Mouse (Mus musculus) mesoderm, embryonic 11.5 days (tissue): ENCODE data around the gene Ccdc60.

Experiments
- DNase-seq: peaks from one replicate; pipeline ENCODE4 v3.0.0-alpha.2; 2012; ENCODE audit warnings: low read depth, low spot score

Ccdc60 gene

DNA sequence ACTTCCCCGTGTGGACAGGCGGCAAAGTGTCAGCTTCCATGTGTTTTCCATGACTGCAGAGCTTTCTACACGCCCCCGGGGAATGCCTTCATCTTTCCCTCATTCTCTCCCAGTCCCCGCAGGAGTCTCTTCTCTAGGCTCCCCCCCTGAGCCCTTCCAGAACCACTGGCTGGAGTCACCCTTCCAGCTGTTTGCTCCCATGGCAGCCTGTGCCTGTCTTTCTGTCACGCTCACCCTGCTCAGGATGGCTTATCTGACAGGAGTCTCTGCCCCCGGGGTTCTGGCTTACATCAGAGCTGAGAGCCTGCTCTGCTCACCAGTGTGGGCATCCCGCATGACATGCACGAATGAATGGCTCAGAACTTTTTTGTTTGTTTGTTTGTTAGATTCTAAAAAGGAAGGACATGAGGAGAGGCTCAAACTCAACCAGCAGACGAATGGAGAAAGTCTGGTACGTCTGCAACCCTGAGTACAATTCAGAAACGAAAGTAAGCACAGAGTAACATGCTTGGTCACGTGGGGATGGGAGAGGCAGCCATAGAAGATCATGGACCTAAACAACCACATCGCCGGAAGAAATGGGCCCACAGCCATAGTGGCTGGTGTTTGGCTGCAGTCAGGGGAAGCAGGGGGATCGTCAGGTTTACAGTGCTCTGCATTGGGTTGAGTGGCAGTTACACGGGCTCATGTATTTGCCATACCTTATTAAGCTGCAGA lies 17.1 kb downstream of the Ccdc60 start:
- no peak for DNase-seq

DNA sequence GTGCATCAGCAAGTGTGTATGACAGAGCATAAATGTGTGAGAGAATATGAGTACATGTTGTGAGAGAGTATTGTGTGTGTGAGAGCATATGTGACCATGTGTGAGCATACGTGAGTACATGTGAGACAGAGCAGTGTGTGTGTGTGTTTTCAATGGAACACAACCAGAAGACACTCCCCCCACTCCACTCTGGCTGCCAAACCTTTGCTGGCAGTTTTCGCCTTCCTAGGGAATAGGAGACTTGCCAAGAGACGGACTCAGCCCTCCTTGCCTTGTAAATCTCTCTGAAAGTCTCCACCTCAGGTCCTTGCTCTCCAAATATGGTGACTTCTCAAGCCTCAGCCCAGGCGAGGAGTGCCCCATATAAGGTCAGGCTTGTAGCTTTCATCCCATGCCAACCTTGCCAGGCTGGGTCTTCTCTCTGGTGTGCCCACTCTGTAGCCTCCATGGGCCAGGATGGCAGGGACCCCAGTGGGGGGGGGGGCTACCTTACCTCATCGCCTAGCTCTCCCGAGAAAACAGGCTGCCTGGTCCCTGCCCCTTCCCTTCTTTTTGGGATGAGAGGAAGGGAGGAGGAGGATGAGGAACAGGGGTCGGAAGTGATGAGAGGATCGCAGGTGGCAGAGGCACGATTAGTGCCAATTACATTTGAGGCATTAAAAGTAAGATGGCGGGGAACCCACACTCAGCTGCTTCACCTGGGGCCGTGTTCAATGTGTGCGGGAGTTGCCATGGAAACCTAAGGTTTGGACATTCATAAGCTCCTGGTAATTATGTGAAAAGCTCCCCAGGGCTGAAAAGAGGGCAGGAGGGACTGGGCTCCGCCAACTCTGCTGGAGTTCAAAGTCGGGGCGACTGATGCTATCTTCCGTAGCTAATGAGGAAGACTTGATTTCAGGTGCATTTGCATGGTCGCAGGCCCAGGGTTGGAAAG lies 19.3 kb downstream of the Ccdc60 start:
- DNase-seq = no peak

DNA sequence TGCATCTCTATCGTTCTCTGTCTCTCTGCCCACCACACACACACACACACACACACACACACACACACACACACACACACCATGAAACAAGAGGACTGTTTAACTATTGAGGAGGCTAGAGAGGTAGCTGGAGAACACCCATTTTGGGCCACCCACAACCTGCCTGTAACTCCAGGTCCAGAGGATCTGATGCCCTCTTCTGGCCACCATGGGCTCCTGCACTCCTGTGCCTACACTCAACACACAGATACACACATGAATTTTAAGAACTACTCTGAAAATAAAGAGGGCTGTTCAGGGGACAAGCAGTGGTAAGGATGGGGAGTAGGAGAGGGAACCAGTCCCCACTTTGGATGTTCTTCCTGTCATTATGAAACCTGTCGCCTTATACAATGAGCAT lies 26.1 kb downstream of the Ccdc60 start:
- DNase-seq = no peak

DNA sequence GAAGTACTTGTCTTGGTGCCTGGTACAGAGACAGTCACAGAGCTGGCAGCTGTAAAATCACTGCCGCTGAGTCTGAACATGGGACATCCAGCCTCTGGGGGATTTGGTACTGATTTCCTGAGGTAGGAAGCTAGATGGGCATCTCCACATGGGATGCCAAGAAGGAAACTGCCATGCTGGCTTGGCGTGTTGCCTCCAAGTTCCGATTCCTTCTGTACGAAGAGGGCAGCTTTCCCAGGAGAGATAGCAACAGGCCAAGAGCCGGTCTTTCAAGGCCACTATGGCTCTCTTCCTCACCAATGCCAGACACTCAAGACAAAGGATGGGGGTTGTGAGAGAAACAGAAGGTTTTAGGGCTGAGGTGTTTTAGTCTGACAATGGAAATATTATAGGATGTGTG lies 26.8 kb downstream of the Ccdc60 start:
- DNase-seq = no peak

DNA sequence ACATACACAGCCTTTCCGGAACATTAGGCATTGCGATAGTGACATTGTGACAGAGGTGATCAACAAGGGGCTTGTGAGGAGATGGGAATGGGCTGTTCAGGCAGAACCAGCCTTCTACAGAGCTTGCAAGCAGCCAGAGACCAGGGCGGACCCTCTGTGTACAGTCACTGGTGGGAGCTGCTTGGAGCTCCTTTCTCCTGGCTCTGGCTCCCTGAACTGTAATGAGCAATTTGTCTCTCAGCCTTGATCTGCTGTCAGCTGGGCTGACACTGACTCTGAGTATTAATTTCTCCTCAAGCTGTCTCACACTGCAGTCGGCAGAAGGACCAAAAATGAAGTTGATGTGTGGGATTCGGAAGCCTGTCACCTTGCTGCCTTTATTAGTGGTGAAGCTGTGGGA lies 28.4 kb downstream of the Ccdc60 start:
- DNase-seq = no peak

DNA sequence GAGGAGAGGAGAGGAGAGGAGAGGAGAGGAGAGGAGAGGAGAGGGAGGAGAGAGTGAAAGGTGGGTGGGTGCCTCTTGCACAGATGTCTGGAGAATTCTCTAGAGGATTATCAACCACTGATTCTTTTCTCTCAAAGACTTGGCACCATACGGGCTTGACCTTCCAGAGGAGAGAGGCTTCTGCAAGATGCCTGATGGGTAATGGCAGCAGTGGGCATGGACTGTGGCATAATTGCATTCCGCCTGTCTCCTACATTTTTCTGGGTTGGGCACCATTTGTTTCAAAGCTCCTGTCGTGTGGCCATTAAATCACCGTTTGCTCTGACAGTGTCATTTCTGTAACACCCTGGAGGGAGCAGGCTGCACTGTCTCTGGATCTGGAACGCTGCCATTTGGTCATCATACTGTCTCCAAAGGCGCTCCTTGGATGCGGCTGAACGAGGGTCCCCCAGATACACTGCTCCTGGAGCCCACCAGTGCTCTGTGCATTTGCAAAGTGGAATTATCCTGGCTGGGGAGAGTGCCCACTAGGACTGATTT lies 30.4 kb downstream of the Ccdc60 start:
- DNase-seq = no peak

DNA sequence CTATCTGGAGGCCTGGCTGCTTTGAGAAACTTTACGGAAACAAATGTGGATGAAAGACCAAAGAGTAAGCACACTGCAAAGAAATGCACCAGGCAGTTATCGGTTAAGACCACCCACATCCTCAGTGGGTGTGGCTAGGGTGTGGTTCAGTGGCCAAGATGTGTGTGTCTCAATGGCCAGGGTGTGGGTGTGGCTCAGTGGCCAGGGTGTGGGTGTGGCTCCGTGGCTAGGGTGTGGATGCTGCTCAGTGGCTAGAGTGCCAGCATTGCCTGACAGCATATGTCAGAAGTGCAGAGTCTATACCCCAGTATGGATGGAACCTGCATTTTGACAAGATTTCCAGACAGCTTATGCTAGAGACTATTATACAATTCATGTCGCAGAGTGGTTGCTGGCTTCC lies 34.9 kb downstream of the Ccdc60 start:
- DNase-seq = no peak

DNA sequence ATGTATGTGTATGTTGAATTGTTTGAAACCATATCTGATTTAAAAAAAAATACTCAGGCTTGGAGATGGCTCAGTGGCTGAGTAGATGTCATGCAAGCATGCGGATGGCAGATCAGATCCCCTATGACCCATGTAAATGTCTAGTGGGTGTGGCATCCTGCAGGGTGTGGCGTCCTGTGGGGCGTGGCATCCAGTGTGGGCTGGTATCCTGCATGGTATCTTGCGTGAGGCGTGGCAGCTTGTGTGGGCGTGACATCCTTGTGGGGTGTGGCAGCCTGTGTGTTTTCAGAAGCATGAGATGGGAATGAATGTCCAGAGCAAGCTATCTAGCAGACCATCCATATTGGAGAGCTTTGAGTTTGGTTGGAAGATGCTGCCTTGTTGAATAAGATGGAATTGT lies 36.6 kb downstream of the Ccdc60 start:
- DNase-seq = no peak

DNA sequence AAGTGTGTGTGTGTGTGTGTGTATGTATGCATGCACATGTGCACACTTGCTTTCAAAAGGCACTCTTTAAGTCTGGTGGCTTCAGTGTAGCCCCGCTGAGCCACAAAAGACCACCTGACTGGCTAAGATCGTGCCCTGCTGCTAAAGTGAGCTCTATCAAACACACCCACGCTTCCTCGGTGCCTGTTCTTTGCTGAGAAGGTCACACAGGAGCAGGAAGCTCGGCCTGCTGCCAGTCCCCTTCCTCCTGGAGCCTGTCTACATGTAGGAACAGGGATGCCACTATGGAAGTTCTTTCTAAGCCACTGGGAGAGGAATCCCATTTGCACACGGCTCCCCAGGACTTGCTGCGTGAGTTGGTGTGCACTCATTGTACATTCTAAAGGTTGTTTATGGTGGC lies 42.1 kb downstream of the Ccdc60 start:
- no peak for DNase-seq

DNA sequence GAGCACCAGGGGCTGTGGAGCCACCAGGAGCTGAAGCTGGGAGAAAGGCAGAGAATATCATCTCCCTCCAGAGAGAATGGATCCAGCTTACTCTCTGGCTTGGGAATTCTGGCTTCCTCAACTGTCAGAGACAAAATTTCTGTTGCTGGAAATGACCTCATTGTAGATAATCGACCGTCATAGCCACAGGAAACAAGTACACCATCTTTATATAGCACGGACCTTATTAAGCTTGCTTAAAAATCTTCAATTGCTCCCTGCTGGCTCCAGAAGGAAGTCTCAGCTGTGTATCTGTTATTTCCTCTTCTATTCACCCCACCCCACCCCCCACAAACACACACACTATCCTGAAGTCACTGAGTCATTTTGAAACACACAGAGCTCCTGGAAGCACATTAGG lies 44.3 kb downstream of the Ccdc60 start:
- DNase-seq = no peak

DNA sequence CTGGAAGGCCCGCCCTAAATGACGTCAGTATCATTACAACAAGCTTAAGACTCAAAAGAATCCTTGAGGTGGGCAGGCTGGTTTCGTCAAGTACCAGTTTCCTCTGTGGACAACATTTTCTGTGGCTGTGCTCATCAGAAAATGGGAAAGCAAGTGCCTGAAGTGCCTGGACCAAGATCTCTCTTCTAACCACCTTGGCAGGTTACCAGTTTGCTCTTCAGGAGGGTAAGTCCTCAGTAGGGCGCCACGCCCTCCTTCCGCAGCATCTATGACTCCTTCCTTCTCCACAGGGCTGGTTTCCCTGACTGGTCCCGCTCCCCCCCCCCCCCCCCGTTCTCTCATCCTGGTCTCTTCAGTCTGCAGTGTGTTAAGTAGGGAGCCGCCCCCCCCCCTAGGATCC lies 45.2 kb downstream of the Ccdc60 start:
- DNase-seq = no peak

DNA sequence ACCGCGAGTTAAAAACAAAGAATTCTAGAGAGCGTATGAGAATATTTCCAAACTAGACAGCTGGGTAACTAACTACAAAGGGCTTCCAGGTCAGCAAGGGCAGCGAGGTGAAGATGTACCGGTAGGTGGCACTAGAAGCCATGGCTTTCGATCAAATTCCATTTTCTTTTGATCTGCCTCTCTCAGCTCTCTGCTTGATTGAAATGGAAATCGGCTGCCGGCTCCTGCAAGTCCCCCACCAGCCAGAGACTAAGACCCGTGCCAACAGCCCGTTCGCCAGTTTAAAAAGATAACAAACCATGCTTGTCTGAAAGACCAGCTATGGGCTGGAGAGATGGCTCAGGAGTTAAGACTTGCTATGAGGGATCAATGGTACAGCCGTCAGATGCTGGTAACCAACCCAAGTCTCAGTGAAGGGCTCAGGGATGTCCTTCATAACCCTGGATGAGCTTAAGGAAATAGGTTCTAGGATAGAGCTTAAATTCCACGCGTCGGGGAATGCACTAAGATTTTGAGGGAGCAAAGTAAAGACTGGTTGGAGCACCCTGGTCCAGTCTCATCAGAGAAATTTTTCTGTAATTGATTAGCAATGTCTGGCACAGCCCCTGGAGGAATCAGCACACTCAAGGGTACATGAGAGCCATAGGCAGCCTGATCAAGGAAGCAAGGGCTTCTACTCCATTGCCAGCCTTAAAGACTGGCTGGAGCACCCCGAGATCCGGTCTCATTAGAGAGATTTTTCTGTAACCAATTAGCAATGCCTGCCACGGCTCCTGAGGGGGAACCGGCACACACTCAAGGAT lies 56.7 kb downstream of the Ccdc60 start:
- peak; percentile 84 for DNase-seq

DNA sequence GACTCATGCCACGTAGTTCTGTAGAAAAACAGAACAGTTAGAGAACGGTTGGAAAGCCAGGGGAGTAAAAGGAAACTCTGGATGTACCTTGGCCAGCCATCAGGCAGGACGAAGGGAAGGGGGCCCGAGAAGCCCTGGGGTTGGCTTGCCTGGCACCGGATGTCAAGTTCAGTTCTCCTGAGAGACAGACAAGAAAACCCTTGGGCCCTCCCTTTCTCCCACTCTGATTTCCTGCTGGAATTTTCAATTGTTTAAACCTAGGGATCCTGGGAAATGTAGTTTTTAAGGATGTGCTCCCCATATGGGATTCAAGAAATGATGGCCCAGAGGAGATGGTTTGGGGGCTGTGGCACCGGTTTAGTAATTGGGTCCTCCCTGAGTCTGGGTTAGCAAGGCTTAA lies 60.4 kb downstream of the Ccdc60 start:
- DNase-seq = no peak

DNA sequence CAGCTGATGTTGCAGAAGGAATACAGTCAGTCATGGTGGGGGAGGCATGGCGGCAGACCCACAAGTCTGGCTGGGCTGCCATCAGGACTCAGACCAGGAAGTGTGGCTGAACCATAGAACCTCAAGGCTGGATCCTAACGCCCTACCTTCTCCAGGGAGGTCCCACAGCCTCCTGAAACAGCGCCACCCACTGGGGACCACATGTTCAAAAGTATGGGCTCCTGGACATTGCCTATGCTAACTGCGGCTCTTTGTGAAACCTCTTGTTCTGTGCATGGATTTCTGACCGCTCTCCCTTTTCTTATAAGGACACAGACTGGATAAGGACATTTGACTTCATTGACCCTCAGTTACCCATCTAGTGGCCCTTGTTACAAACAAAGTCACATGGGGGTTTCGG lies 64.8 kb downstream of the Ccdc60 start:
- DNase-seq = no peak

DNA sequence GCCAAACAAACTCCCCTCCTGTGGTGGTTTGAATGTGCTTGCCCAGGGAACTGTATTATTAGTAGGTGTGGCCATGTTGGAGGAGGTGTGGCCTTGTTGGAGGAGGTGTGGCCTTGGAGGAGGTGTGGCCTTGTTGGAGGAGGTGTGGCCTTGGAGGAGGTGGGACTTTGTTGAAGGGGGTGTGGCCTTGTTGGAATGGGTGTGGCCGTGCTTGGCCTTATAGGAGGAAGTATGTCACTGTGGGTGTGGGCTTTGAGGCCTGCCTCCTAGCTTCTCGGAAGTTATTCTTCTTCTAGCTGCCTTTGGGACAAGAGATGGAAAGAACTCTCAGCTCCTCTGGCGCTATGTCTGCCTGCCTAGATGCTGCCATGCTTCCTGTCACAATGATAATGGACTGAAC lies 66.9 kb downstream of the Ccdc60 start:
- DNase-seq = no peak

DNA sequence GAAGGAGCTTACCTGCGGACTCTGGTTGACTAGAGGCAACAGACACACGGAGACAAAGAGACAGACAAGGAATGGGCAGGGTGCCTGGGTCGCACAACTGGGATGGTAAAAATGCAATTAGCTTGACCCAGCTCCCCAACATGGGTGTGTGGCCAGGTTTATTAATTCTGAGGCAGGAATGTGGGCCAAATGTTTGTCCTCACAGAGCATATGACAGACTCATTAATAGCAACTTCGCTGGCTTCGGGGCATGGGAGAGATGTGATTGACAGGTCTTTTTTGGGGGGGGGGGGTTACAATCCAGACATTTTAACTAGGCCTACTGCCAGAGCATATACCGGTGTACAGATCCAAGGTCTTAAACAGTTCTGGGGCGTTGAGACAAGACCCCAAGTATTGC lies 69.5 kb downstream of the Ccdc60 start:
- no peak for DNase-seq

DNA sequence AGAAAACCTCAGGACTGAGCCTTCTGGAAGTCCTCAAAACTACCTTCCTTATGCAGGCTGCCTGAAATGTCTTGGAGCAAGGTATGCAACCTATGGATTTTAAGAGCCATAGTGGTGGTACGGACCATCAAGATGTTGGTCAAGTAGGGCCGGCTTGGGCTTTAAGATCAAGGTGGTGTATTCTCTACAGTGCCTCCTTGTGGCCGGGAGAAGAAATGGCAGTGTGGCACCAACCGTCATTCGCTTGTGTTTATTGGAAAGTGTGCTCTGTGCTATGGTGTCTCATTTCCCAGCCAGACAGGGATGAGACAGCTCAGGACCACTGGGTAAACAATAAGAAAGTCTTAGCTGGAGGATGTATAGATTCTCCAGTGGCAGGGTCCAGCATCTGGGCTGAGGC lies 76.1 kb downstream of the Ccdc60 start:
- no peak for DNase-seq

DNA sequence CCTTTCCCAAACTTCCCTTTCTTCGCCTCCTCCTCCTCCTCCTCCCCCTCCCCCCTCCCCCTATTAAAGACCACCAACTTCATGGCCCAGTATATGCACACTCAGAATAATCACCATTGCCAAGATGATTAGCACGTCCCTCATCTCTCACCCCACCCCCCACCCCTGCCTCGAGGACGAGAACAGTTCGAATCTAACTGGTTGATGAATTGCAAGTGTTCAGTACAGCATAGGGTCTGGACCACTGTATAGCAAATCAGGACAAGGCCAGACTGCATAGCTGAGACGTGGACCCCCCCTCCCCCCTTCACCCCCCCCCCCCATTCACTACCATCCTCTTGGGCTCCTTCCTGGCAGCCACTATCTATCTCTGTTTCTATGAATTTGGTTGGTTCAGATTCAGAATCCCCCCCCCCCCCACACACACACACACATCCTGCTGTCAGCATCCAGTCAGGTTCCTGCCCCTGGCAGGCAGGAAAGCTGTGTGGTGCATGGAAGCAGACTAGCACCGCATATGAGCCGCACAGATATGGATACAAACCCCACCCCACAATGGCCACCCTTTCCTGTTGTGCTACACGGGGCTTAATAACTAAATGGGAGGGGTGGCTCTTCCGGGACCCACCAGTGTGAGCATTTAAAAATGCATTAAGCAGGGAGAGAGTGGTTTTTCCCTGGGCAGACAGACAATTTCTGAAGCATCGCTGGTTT lies 79.2 kb downstream of the Ccdc60 start:
- DNase-seq = no peak

DNA sequence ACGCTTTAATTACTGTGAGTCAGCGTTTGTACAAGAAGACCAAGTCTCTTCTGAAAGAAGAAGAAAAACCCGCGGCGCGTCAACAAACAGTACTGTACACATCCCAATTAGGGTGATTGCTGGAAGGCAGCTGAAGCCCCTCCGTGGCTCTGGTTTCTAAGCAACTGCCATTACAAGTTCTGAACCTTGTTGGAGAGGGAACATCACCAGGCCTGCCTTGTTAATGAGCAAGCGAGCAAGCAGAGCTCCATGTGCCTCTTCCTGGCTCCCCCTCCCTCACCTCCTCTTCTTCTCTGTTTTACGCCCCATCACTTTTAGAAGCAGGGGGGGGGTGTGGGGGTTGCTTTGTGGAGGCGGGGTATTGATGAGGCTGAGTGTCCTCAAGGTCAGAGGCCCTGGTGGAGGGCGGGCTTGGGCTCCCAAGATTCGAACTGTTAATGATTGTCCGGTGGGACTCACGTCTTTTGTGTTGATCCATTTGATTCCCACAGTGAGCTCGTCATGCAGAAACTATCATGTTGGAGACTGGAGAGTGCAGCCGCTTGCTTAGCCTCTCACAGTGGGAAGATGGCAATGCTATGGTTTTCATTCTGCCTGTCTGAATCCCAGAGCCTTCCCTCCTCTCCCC lies 79.9 kb downstream of the Ccdc60 start:
- DNase-seq = peak; percentile 20

DNA sequence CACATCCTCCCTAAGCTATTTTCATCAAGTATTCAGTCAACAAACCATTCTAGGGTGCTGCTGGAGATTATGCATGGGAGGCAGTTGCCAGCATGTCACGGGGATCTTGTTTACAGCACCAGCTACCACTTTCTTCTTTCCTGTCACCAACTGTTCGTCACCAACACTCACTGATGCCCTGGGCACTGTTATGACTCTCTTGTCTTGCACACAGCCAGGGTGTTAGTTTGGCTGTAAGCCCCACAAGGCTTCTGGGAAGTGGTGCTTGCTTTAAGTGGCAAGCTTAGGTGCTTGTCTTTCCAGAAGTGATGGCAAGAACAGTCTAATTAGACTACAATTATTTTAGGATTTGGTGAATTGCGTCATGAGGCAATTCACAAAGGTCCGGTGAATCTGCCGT lies 86.1 kb downstream of the Ccdc60 start:
- no peak for DNase-seq

DNA sequence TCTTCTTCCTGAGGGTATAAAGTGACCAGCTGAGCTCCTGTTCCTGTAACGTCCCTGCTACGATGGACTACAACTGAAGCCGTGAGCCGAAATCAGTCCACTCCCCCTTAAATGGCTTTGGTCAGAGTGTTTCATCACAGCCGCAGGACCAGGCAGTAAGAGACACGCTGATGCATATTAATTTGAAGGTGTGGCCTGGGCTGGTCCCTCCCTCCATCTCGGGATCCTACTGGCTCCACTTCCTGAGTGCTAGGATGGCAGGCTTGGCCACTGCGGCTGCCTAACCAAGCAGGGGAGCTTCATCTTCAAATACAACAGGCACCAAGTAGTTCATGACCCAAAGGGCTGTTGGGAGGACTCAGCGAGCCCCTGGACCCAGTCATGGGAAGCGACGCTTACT lies 94.3 kb downstream of the Ccdc60 start:
- no peak for DNase-seq
